Mouse (Mus musculus) olfactory bulb, adult 2 months (tissue): Measurements from ENCODE around the gene Majin.

Experiments used
- CTCF ChIP-seq: fragments of 200-500 bp; IDR thresholded peaks from 2 replicates; pipeline ENCODE4 v1.5.1; 2012; ENCODE audit warnings: low read depth, mild to moderate bottlenecking, low read length, moderate library complexity; ENCODE audit not compliant: insufficient read depth
- POLR2A ChIP-seq: fragments of 200-500 bp; IDR thresholded peaks from 2 replicates; pipeline ENCODE4 v1.6.1; 2012; ENCODE audit warnings: mild to moderate bottlenecking, low read depth, low read length, moderate library complexity; ENCODE audit not compliant: insufficient read depth

GRCm38 (mm10) chr19:6240136-6240535 is 55.9 kb downstream of the Majin start:
- TF ChIP-seq CTCF = no peak
- no peak for TF ChIP-seq POLR2A
